Mouse (Mus musculus) heart, embryonic 12.5 days (tissue): ENCODE results near the gene Chd6. TPM values are rescaled to one million over a fixed set of nuclear protein-coding genes. Genes with fewer than 3 reads are reported as not detected.
"Not testable (repeated sequence)": the region's sequence is repeated elsewhere in the genome, so short reads cannot be mapped to it uniquely, and the experiment has no call there.

Experiments
- ATAC-seq: fragments of 200-750 bp; cut with Nextera tagmentation; 2 replicates; pipeline ENCODE4 v1.8.0; 2017; ENCODE audit warnings: moderate TSS enrichment, moderate library complexity; ENCODE audit not compliant: insufficient number of reproducible peaks, low FRiP score
- H3K27ac ChIP-seq: fragments of 300-500 bp; sonication (generic); 2 replicates; pipeline ENCODE4 v1.5.1; 2016; ENCODE audit warnings: mild to moderate bottlenecking, moderate library complexity; ENCODE audit not compliant: poor library complexity, severe bottlenecking
- H3K27me3 ChIP-seq: fragments of 300-500 bp; sonication (generic); replicated peaks from 2 replicates; pipeline ENCODE4 v1.6.1; 2016; ENCODE audit warnings: mild to moderate bottlenecking, moderate library complexity
- H3K36me3 ChIP-seq: fragments of 300-500 bp; sonication (generic); 2 replicates; pipeline ENCODE4 v1.6.1; 2016; ENCODE audit warnings: mild to moderate bottlenecking, moderate library complexity
- H3K4me1 ChIP-seq: fragments of 300-500 bp; sonication (generic); replicated peaks from 2 replicates; pipeline ENCODE4 v1.6.1; 2016; ENCODE audit warnings: mild to moderate bottlenecking
- H3K4me2 ChIP-seq: fragments of 300-500 bp; sonication (generic); 2 replicates; pipeline ENCODE4 v1.6.1; 2016; ENCODE audit warnings: mild to moderate bottlenecking, moderate library complexity
- H3K4me3 ChIP-seq: fragments of 300-500 bp; sonication (generic); 2 replicates; pipeline ENCODE4 v1.5.1; 2016; ENCODE audit warnings: mild to moderate bottlenecking
- H3K9ac ChIP-seq: fragments of 300-500 bp; sonication (generic); 2 replicates; pipeline ENCODE4 v1.6.1; 2016; ENCODE audit warnings: mild to moderate bottlenecking, moderate library complexity
- H3K9me3 ChIP-seq: fragments of 300-500 bp; sonication (generic); replicated peaks from 2 replicates; pipeline ENCODE4 v1.6.1; 2016; ENCODE audit warnings: mild to moderate bottlenecking, moderate library complexity
- WGBS: fragments of 180-500 bp; shearing (Covaris S2); methylation state at CpG from one replicate; pipeline ENCODE4 v1.1.7; 2016; 5-methylcytosine and 5-hydroxymethylcytosine counted together
- polyA plus RNA-seq: library from polyadenylated mRNA; unstranded; fragments of >200 nt; fragmentation: Nextera tagmentation; extraction: Ambion mirVana; gene quantifications from 2 replicates; pipeline ENCODE4 v1.2.1, GENCODE M21; 2016

Chd6 gene
- polyA plus RNA-seq, 1 experiment from 2014 or later = 17.7 TPM

- H3K27ac ChIP-seq = no peak overlapping the region
- H3K4me3 ChIP-seq = no peak overlapping the region
- 79% methylated on average over 1 of the region's 1 CpGs for WGBS
- peaks cover 79% of the 10 kb centered on the region for H3K36me3 ChIP-seq
- H3K9ac ChIP-seq = no peak overlapping the region
- H3K9me3 ChIP-seq = no peaks in the 10 kb centered on the region
- H3K4me2 ChIP-seq = no peak overlapping the region
- no peak for ATAC-seq
- no peaks in the 10 kb centered on the region for H3K27me3 ChIP-seq
- H3K4me1 ChIP-seq = peaks cover 6% of the 10 kb centered on the region; the same call in 1 of the 2 replicates
Observed at GRCm38 (mm10) chr2:160978651-160979050, 130.2 kb downstream of the Chd6 start.

DNA sequence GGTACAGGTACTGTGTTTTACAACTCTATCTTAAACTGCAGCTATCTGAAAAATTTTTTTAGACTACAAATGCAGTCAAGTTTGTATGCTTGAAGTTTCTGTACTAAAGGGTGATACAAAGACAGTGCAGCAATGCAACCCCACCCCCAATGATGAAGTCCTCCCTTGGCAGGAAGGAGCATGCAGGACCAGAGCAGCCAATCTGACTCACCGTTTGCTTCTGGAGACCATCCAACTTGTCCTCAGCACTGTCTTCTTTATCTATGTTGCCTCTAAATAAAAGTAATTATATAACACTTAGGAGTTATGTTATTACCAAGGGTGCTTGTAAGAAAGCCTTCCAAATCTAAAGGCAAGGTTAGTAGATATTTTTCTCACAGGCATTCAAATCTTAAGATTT, 131.6 kb downstream of the Chd6 start:
- no peak overlapping the region for H3K4me3 ChIP-seq
- no peak for ATAC-seq
- H3K9me3 ChIP-seq = no peaks in the 10 kb centered on the region
- peaks cover 79% of the 10 kb centered on the region for H3K36me3 ChIP-seq
- H3K9ac ChIP-seq = no peak overlapping the region
- no peaks in the 10 kb centered on the region for H3K27me3 ChIP-seq
- no peak overlapping the region for H3K27ac ChIP-seq
- WGBS = 33% methylated on average over 1 of the region's 1 CpGs
- H3K4me2 ChIP-seq = no peak overlapping the region
- peaks cover 6% of the 10 kb centered on the region; the same call in 1 of the 2 replicates for H3K4me1 ChIP-seq

GRCm38 (mm10) chr2:160973648-160974215, 135.1 kb downstream of the Chd6 start:
- 82% methylated on average over 5 of the region's 5 CpGs for WGBS
- Histone ChIP-seq H3K4me3 (no peak overlapping the region), H3K4me2 (no peak overlapping the region), H3K27ac (no peak overlapping the region), H3K9ac (no peak overlapping the region), H3K36me3 (peaks cover 82% of the 10 kb centered on the region), H3K4me1 (0 out of 2 replicates have a peak, but pooled peaks cover 6% of the 10 kb centered on the region), H3K9me3 (no peaks in the 10 kb centered on the region), H3K27me3 (no peaks in the 10 kb centered on the region)
- no peak for ATAC-seq

- no peak overlapping the region for H3K4me2 ChIP-seq
- H3K4me3 ChIP-seq = no peak overlapping the region
- peaks cover 82% of the 10 kb centered on the region for H3K36me3 ChIP-seq
- 95% methylated on average over 7 of the region's 7 CpGs for WGBS
- no peak overlapping the region for H3K9ac ChIP-seq
- no peak overlapping the region for H3K27ac ChIP-seq
- no peaks in the 10 kb centered on the region for H3K9me3 ChIP-seq
- H3K4me1 ChIP-seq = no peaks in the 10 kb centered on the region
- no peak for ATAC-seq
- no peaks in the 10 kb centered on the region for H3K27me3 ChIP-seq
Observed at GRCm38 (mm10) chr2:160972103-160972792, 136.6 kb downstream of the Chd6 start.

- Histone ChIP-seq H3K27me3 (no peaks in the 10 kb centered on the region), H3K4me3 (no peak overlapping the region), H3K9ac (no peak overlapping the region), H3K4me2 (no peak overlapping the region), H3K27ac (no peak overlapping the region), H3K9me3 (no peaks in the 10 kb centered on the region), H3K36me3 (peaks cover 74% of the 10 kb centered on the region), H3K4me1 (no peaks in the 10 kb centered on the region)
- no peak for ATAC-seq
- 86% methylated on average over 1 of the region's 1 CpGs for WGBS
Observed at GRCm38 (mm10) chr2:160962149-160962548, 146.7 kb downstream of the Chd6 start.

DNA sequence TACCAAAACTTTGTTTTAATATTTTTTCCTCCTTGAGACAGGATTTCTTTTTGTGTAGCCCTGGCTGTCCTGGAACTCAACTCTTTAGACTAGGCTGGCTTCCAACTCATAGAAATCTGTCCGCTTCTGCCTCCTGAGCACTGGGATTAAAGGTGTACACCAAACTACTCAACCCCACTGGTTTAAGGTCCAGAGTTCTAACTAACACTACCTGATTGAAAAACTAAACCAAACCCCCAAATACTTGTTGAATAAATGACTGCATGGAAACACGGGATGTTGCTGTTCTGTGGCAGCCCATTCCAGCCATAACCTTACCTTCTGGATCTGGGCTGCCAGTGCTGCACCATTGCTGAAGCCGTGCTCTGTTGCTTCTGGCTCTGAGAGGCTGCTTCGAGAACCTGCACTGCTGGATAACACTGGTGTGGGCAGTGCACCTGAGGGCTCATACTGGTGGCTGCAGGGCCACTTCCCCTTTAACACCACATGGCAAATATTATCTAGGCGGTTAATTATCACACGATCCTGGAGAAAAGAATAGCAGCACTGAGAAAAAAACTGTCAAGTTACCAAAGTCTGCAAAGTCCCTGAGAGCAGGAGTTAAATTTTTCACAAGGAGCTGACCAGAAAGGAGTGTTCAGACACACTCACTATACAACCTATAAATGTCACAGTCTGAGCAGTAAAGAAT, 147.8 kb downstream of the Chd6 start:
- ATAC-seq = no peak
- H3K9me3 ChIP-seq = no peaks in the 10 kb centered on the region
- H3K27ac ChIP-seq = no peak overlapping the region
- H3K27me3 ChIP-seq = no peaks in the 10 kb centered on the region
- no peak overlapping the region for H3K9ac ChIP-seq
- no peaks in the 10 kb centered on the region for H3K4me1 ChIP-seq
- H3K4me2 ChIP-seq = no peak overlapping the region
- WGBS = 82% methylated on average over 6 of the region's 6 CpGs
- H3K36me3 ChIP-seq = peaks cover 72% of the 10 kb centered on the region
- no peak overlapping the region for H3K4me3 ChIP-seq

- H3K36me3 ChIP-seq = peaks cover 72% of the 10 kb centered on the region
- H3K9me3 ChIP-seq = no peaks in the 10 kb centered on the region
- no peaks in the 10 kb centered on the region for H3K4me1 ChIP-seq
- ATAC-seq = no peak
- H3K27ac ChIP-seq = no peak overlapping the region
- H3K27me3 ChIP-seq = no peaks in the 10 kb centered on the region
- no peak overlapping the region for H3K4me2 ChIP-seq
- no peak overlapping the region for H3K4me3 ChIP-seq
- no peak overlapping the region for H3K9ac ChIP-seq
- 89% methylated on average over 5 of the region's 5 CpGs for WGBS
Observed at GRCm38 (mm10) chr2:160959901-160960300, 149.0 kb downstream of the Chd6 start.

- Histone ChIP-seq H3K4me1 (peaks cover 2% of the 10 kb centered on the region), H3K9me3 (no peaks in the 10 kb centered on the region), H3K36me3 (peaks cover 75% of the 10 kb centered on the region), H3K9ac (no peak overlapping the region), H3K27me3 (no peaks in the 10 kb centered on the region), H3K4me3 (no peak overlapping the region), H3K27ac (no peak overlapping the region), H3K4me2 (no peak overlapping the region)
- ATAC-seq = no peak; the same call in 1 of the 2 replicates
- WGBS = 77% methylated on average over 5 of the region's 5 CpGs
Observed at GRCm38 (mm10) chr2:160958737-160959136, 150.1 kb downstream of the Chd6 start.

DNA sequence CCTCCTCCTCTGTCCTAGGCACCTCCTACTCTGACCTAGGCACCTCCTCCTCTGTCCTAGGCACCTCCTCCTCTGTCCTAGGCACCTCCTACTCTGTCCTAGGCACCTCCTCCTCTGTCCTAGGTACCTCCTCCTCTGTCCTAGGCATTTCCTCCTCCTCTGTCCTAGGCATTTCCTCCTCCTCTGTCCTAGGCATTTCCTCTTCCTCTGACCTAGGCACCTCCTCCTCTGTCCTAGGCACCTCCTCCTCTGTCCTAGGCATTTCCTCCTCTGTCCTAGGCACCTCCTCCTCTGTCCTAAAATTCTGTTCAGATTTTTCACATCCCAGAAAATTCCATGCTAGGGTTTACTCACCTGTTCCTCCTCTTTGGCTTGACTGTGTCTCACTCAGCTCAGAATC, 151.1 kb downstream of the Chd6 start:
- H3K4me1 ChIP-seq, H3K27ac ChIP-seq, ATAC-seq, H3K9ac ChIP-seq, H3K4me2 ChIP-seq, H3K4me3 ChIP-seq, H3K27me3 ChIP-seq, H3K9me3 ChIP-seq: not testable (repeated sequence)
- peaks cover 78% of the 10 kb centered on the region for H3K36me3 ChIP-seq

GRCm38 (mm10) chr2:160957307-160957706, 151.6 kb downstream of the Chd6 start:
- H3K4me3 ChIP-seq, H3K4me2 ChIP-seq, H3K27ac ChIP-seq, H3K4me1 ChIP-seq, H3K9ac ChIP-seq, H3K27me3 ChIP-seq, H3K9me3 ChIP-seq, ATAC-seq: not testable (repeated sequence)
- peaks cover 75% of the 10 kb centered on the region for H3K36me3 ChIP-seq

GRCm38 (mm10) chr2:160955331-160955730, 153.5 kb downstream of the Chd6 start:
- H3K36me3 ChIP-seq = peaks cover 68% of the 10 kb centered on the region
- no peak overlapping the region for H3K4me2 ChIP-seq
- ATAC-seq = no peak
- H3K9me3 ChIP-seq = no peaks in the 10 kb centered on the region
- peaks cover 18% of the 10 kb centered on the region for H3K4me1 ChIP-seq
- no peak overlapping the region for H3K27ac ChIP-seq
- H3K4me3 ChIP-seq = no peak overlapping the region
- 64% methylated on average over 7 of the region's 7 CpGs for WGBS
- no peaks in the 10 kb centered on the region for H3K27me3 ChIP-seq
- H3K9ac ChIP-seq = no peak overlapping the region
